ENCODE assay signal across 25 mouse cellular contexts in the genomic region with DNA sequence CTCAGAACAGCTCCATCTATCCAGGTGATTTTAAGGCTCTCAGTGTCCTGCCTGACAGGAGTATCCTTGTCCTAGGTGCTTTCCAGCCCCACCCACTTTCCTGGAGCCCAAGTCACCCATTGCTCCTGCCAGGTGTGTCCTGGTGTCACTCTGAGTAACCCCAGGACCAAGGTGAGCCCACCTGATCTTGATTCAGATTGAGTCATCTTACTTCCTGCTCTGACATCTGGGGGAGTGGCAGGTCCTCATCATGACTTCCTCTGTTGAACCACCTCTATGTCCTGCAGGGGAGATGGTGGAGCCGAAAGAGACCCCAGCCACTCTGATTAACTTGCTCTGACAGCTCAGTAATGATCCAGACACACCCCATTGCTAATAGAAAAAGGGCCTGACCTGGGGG. TPM values are rescaled to one million over a fixed set of nuclear protein-coding genes. Genes with fewer than 3 reads are reported as not detected.
A peak's percentile ranks its signal among the peaks of the same experiment; 100 is the strongest.
DNase-seq lines count a peak whose midpoint lies in the region; ATAC-seq lines count a peak whose summit lies in the region.
"Had no signal": no experiment of that assay in that cellular context is flagged by ENCODE, and none has a peak within 500 bp of the region (broad histone marks: within the 10 kb centered on the region; RNA-seq: fewer than 3 reads in every experiment).

No protein-coding gene starts in this region.

- no peak for ATAC-seq in midbrain, embryonic 11.5 days (ENCODE audit: low FRiP score)
- no peak for ATAC-seq in midbrain, embryonic 13.5 days
- peak; percentile 84 for ATAC-seq in activated CD4-positive, CD25-positive, alpha-beta regulatory T cell, adult 4 months
- ATAC-seq in erythroid progenitor cell, adult 5-6 weeks (replicated peaks; ENCODE audit: low FRiP score, poor library complexity, severe bottlenecking): no peak
- ATAC-seq: forebrain, embryonic 16.5 days; hindbrain, postnatal 0 days; intestine, embryonic 16.5 days; Patski had no signal

- no peaks in the 10 kb centered on the region for H3K36me3 ChIP-seq in midbrain, embryonic 11.5 days (ENCODE audit: control insufficient read depth, insufficient read depth, low read length)
- no peaks in the 10 kb centered on the region for H3K36me3 ChIP-seq in midbrain, embryonic 13.5 days
- no peaks in the 10 kb centered on the region for H3K36me3 ChIP-seq in forebrain, embryonic 10.5 days (replicated peaks)
- H3K36me3 ChIP-seq: embryonic facial prominence, embryonic 15.5 days; forebrain, embryonic 12.5 days; heart, embryonic 15.5 days; hindbrain, embryonic 13.5 days had no signal

- peak; percentile 81 for DNase-seq in midbrain, embryonic 11.5 days (ENCODE audit: low spot score, missing footprints)
- DNase-seq in naive thymus-derived CD4-positive, alpha-beta T cell, adult 2 months (ENCODE audit: low read depth): peak; percentile 49
- no peak for DNase-seq in forebrain, embryonic 10.5 days (ENCODE audit: extremely low spot score, low spot score)
- DNase-seq in adrenal gland, postnatal 4 days (ENCODE audit: low spot score in 2 of 2): no peak
- DNase-seq: adrenal gland, adult 2 months; cerebellum, adult 11-12 months; cerebellum, postnatal 14 days; embryo, embryonic 11 days; gastrocnemius, postnatal 14 days; heart, adult 2 months; heart, postnatal 14 days had no signal

- no peaks in the 10 kb centered on the region for H3K9me3 ChIP-seq in midbrain, embryonic 11.5 days (ENCODE audit: control insufficient read depth, low read length)
- no peaks in the 10 kb centered on the region for H3K9me3 ChIP-seq in midbrain, embryonic 13.5 days
- H3K9me3 ChIP-seq in forebrain, embryonic 10.5 days: no peaks in the 10 kb centered on the region
- H3K9me3 ChIP-seq: embryonic facial prominence, embryonic 15.5 days; forebrain, embryonic 12.5 days; heart, embryonic 15.5 days; hindbrain, embryonic 13.5 days had no signal

- H3K27ac ChIP-seq in midbrain, embryonic 11.5 days (ENCODE audit: low read depth, low read length): no peak overlapping the region
- H3K27ac ChIP-seq in midbrain, embryonic 13.5 days: no peak overlapping the region
- no peak overlapping the region for H3K27ac ChIP-seq in forebrain, embryonic 10.5 days
- H3K27ac ChIP-seq: embryonic facial prominence, embryonic 15.5 days; forebrain, embryonic 12.5 days; heart, adult 2 months; heart, embryonic 15.5 days; hindbrain, embryonic 13.5 days; hindbrain, postnatal 0 days had no signal

- no peak overlapping the region for H3K4me2 ChIP-seq in midbrain, embryonic 11.5 days
- H3K4me2 ChIP-seq in midbrain, embryonic 13.5 days (replicated peaks): no peak overlapping the region
- H3K4me2 ChIP-seq: embryonic facial prominence, embryonic 15.5 days; forebrain, embryonic 12.5 days; heart, embryonic 11.5 days; heart, embryonic 15.5 days; hindbrain, embryonic 13.5 days had no signal

- H3K9ac ChIP-seq in midbrain, embryonic 11.5 days (ENCODE audit: low read length): no peak overlapping the region
- no peak overlapping the region for H3K9ac ChIP-seq in midbrain, embryonic 13.5 days (replicated peaks)
- H3K9ac ChIP-seq: embryonic facial prominence, embryonic 15.5 days; forebrain, embryonic 12.5 days; heart, embryonic 15.5 days; hindbrain, embryonic 13.5 days had no signal

- no peaks in the 10 kb centered on the region for H3K27me3 ChIP-seq in midbrain, embryonic 11.5 days (ENCODE audit: control insufficient read depth, insufficient read depth, low read length)
- no peaks in the 10 kb centered on the region for H3K27me3 ChIP-seq in midbrain, embryonic 13.5 days
- H3K27me3 ChIP-seq in forebrain, embryonic 10.5 days (ENCODE audit: poor library complexity, severe bottlenecking): peaks cover 11% of the 10 kb centered on the region
- H3K27me3 ChIP-seq: CH12.LX; embryonic facial prominence, embryonic 15.5 days; forebrain, embryonic 12.5 days; heart, embryonic 15.5 days; hindbrain, embryonic 13.5 days; Patski had no signal

- H3K4me3 ChIP-seq in midbrain, embryonic 11.5 days (ENCODE audit: low read depth, low read length): no peak overlapping the region
- H3K4me3 ChIP-seq in midbrain, embryonic 13.5 days (replicated peaks): no peak overlapping the region
- no peak overlapping the region for H3K4me3 ChIP-seq in forebrain, embryonic 10.5 days
- H3K4me3 ChIP-seq: embryonic facial prominence, embryonic 15.5 days; erythroblast, embryonic 14.5 days; forebrain, embryonic 12.5 days; heart, adult 2 months; heart, embryonic 15.5 days; hindbrain, embryonic 13.5 days had no signal

- H3K4me1 ChIP-seq in midbrain, embryonic 11.5 days (ENCODE audit: control insufficient read depth, insufficient read depth, low read length): peaks cover 19% of the 10 kb centered on the region
- peaks cover 20% of the 10 kb centered on the region for H3K4me1 ChIP-seq in midbrain, embryonic 13.5 days (replicated peaks)
- peaks cover 33% of the 10 kb centered on the region for H3K4me1 ChIP-seq in forebrain, embryonic 10.5 days

- 63% methylated on average over 1 of the region's 1 CpGs for WGBS in midbrain, embryonic 11.5 days
- WGBS in midbrain, embryonic 13.5 days: 56% methylated on average over 1 of the region's 1 CpGs
- 71% methylated on average over 1 of the region's 1 CpGs for WGBS in forebrain, embryonic 10.5 days

RNA-seq across cellular contexts. Expression of gene Ddit4, which starts 12.6 kb away (rescaled TPM):
- polyA plus RNA-seq in midbrain, embryonic 11.5 days (2014; fragmentation: Nextera tagmentation; extraction: Ambion mirVana): 4.1 and 4.5 TPM in 2 replicates
- 48.5 and 58.7 TPM in 2 replicates for polyA plus RNA-seq in midbrain, embryonic 13.5 days (2015; fragmentation: Nextera tagmentation; extraction: Ambion mirVana)
- polyA plus RNA-seq in activated CD4-positive, CD25-positive, alpha-beta regulatory T cell, adult 4 months (2017; shearing (Covaris generic)): 10 to 100 TPM; 17.5 to 31.2 TPM
- 32.7 and 35.3 TPM in 2 replicates for polyA plus RNA-seq in forebrain, embryonic 10.5 days (2016; fragmentation: Nextera tagmentation; extraction: Ambion mirVana)
- total RNA-seq in adrenal gland, postnatal 4 days (2021): 10 to 100 TPM; 59.7 to 80.6 TPM
- total RNA-seq in erythroid progenitor cell, adult 5-6 weeks (2015; ENCODE audit: low replicate concordance): 0.72 and 3.8 TPM in 2 replicates
- total RNA-seq in erythroid progenitor cell, adult 5-6 weeks (2017; ENCODE audit: low replicate concordance): 1.9 TPM in 1 of 2 replicates, not detected in the other

RNA-seq across cellular contexts. Expression of gene Dnajb12, which starts 59.7 kb away (rescaled TPM):
- polyA plus RNA-seq in midbrain, embryonic 11.5 days (2014; fragmentation: Nextera tagmentation; extraction: Ambion mirVana): 21.0 and 22.4 TPM in 2 replicates
- 18.3 and 18.6 TPM in 2 replicates for polyA plus RNA-seq in midbrain, embryonic 13.5 days (2015; fragmentation: Nextera tagmentation; extraction: Ambion mirVana)
- polyA plus RNA-seq in activated CD4-positive, CD25-positive, alpha-beta regulatory T cell, adult 4 months (2017; shearing (Covaris generic)): 10 to 100 TPM; 18.4 to 20.7 TPM
- 26.2 and 27.9 TPM in 2 replicates for polyA plus RNA-seq in forebrain, embryonic 10.5 days (2016; fragmentation: Nextera tagmentation; extraction: Ambion mirVana)
- total RNA-seq in adrenal gland, postnatal 4 days (2021): 10 to 100 TPM; 63.9 to 66.3 TPM
- total RNA-seq in erythroid progenitor cell, adult 5-6 weeks (2015; ENCODE audit: low replicate concordance): 27.2 and 34.2 TPM in 2 replicates
- total RNA-seq in erythroid progenitor cell, adult 5-6 weeks (2017; ENCODE audit: low replicate concordance): 30.4 and 32.7 TPM in 2 replicates

Comparison
In these comparisons a context has a peak if more than half of its experiments do, and no peak if none do; other contexts are left out.
1. DNase-seq: peak in midbrain, embryonic 11.5 days (single experiment) and naive thymus-derived CD4-positive, alpha-beta T cell, adult 2 months (single experiment); none in forebrain, embryonic 10.5 days (single experiment) and adrenal gland, postnatal 4 days (0 of 2).